Mouse (Mus musculus) forebrain, embryonic 13.5 days (tissue): ENCODE measurements around the gene Cish. TPM values are rescaled to one million over a fixed set of nuclear protein-coding genes. Genes with fewer than 3 reads are reported as not detected.

Experiments used
- ATAC-seq: fragments of 200-750 bp; cut with Nextera tagmentation; 2 replicates; pipeline ENCODE4 v1.8.0; 2017
- H3K27ac ChIP-seq: fragments of 300-500 bp; sonication (generic); 2 replicates; pipeline ENCODE4 v1.5.1; 2015; ENCODE audit warnings: inconsistent platforms, mild to moderate bottlenecking, moderate library complexity
- H3K27me3 ChIP-seq: fragments of 300-500 bp; sonication (generic); 2 replicates; pipeline ENCODE4 v1.6.1; 2015; ENCODE audit warnings: mild to moderate bottlenecking, inconsistent platforms
- H3K36me3 ChIP-seq: fragments of 300-500 bp; sonication (generic); 2 replicates; pipeline ENCODE4 v1.6.1; 2015; ENCODE audit warnings: mild to moderate bottlenecking, inconsistent platforms; ENCODE audit not compliant: poor library complexity, severe bottlenecking
- H3K4me1 ChIP-seq: fragments of 300-500 bp; sonication (generic); 2 replicates; pipeline ENCODE4 v1.6.1; 2015; ENCODE audit warnings: inconsistent platforms
- H3K4me2 ChIP-seq: fragments of 300-500 bp; sonication (generic); 2 replicates; pipeline ENCODE4 v1.6.1; 2015; ENCODE audit warnings: inconsistent platforms, mild to moderate bottlenecking, moderate library complexity
- H3K4me3 ChIP-seq: fragments of 300-500 bp; sonication (generic); 2 replicates; pipeline ENCODE4 v1.5.1; 2015; ENCODE audit warnings: mild to moderate bottlenecking, inconsistent platforms
- H3K9ac ChIP-seq: fragments of 300-500 bp; sonication (generic); 2 replicates; pipeline ENCODE4 v1.6.1; 2015; ENCODE audit warnings: mild to moderate bottlenecking, inconsistent platforms
- H3K9me3 ChIP-seq: fragments of 300-500 bp; sonication (generic); replicated peaks from 2 replicates; pipeline ENCODE4 v1.6.1; 2016; ENCODE audit warnings: inconsistent platforms
- WGBS: fragments of 180-500 bp; shearing (Covaris S2); methylation state at CpG from one replicate; pipeline ENCODE4 v1.1.7; 2015; 5-methylcytosine and 5-hydroxymethylcytosine counted together
- polyA plus RNA-seq: library from polyadenylated mRNA; unstranded; fragments of >200 nt; fragmentation: Nextera tagmentation; extraction: Ambion mirVana; gene quantifications from 2 replicates; pipeline ENCODE4 v1.2.1, GENCODE M21; 2015

Cish gene
- polyA plus RNA-seq, 1 experiment from 2014 or later: 7.3 TPM

- H3K27me3 ChIP-seq: no peaks in the 10 kb centered on the region
- H3K4me3 ChIP-seq: no peak overlapping the region
- H3K9ac ChIP-seq: no peak overlapping the region
- no peaks in the 10 kb centered on the region for H3K9me3 ChIP-seq
- H3K4me1 ChIP-seq: peaks cover 18% of the 10 kb centered on the region
- WGBS: 52% methylated on average over 8 of the region's 8 CpGs
- peak; percentile 30; the same call in 1 of the 2 replicates for ATAC-seq
- no peak overlapping the region for H3K27ac ChIP-seq
- H3K4me2 ChIP-seq: no peak overlapping the region
- no peaks in the 10 kb centered on the region for H3K36me3 ChIP-seq
These were observed 17.1 kb upstream of the Cish start for GRCm38 (mm10) chr9:107278527-107279377.

DNA sequence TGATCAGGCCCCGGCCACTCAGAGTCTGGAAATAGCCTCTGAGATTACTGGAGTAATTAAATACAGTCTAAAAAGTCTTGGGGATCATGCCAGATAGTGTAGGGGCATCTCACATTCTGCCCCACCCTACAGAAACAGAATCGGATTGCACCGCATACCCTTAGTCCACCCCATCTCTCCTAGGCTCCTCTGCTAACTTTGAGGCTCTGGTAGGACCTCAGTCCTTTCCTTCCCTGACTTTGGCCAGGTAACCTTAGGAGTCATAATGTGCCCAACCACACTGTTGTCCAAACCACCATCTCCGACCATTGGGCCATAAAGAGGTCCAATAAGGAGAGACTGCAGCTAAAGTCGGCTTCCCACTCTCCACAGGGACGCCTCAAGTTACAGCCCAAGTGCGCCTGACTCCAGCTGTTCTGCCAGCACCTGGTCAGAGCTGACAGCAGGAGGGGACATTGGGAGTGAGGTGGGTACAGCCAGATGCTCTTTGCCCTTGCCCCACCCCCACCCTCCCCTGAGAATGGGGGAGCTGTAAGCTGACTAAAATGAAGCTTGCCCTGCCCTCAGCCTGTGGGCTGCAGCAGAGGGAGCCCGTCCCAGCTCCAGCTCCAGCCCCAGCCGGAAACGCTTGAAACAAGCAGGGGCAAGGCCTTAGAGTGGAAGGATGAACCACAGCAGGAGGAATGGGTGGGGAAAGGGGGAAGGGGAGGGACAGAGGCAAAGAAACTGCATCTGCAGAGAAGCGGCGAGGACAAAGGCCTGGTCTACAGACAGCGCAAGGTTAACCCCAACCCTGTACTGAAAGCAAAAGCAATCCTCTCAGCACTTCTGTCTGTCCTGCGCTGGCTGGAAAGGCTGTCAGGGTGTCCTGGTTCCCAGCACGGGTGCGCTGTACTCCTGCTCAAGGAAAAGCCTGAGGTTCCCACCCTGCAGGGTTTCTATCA lies 16.2 kb upstream of the Cish start:
- Histone ChIP-seq H3K9ac (no peak overlapping the region), H3K4me1 (peaks cover 18% of the 10 kb centered on the region), H3K4me2 (no peak overlapping the region), H3K27me3 (no peaks in the 10 kb centered on the region), H3K9me3 (no peaks in the 10 kb centered on the region), H3K27ac (no peak overlapping the region), H3K4me3 (no peak overlapping the region), H3K36me3 (no peaks in the 10 kb centered on the region)
- no peak for ATAC-seq
- 27% methylated on average over 16 of the region's 16 CpGs for WGBS

- ATAC-seq: no peak
- no peaks in the 10 kb centered on the region for H3K27me3 ChIP-seq
- H3K4me2 ChIP-seq: no peak overlapping the region
- no peak overlapping the region for H3K9ac ChIP-seq
- no peaks in the 10 kb centered on the region for H3K36me3 ChIP-seq
- no peak overlapping the region for H3K4me3 ChIP-seq
- no peaks in the 10 kb centered on the region for H3K9me3 ChIP-seq
- no peak overlapping the region for H3K27ac ChIP-seq
- H3K4me1 ChIP-seq: peaks cover 18% of the 10 kb centered on the region
- WGBS: 50% methylated on average over 13 of the region's 13 CpGs
These were observed 15.4 kb upstream of the Cish start for GRCm38 (mm10) chr9:107280322-107281027.

- no peak for ATAC-seq
These were observed 14.4 kb upstream of the Cish start for GRCm38 (mm10) chr9:107281241-107281987.

GRCm38 (mm10) chr9:107282951-107283350 lies 12.9 kb upstream of the Cish start:
- WGBS: 88% methylated on average over 9 of the region's 9 CpGs
- Histone ChIP-seq H3K36me3 (no peaks in the 10 kb centered on the region), H3K4me2 (no peak overlapping the region), H3K27me3 (no peaks in the 10 kb centered on the region), H3K9me3 (no peaks in the 10 kb centered on the region), H3K4me3 (no peak overlapping the region), H3K27ac (no peak overlapping the region), H3K9ac (no peak overlapping the region), H3K4me1 (peaks cover 18% of the 10 kb centered on the region)
- ATAC-seq: no peak

More at GRCm38 (mm10) chr9:107281241-107281987, 14.4 kb upstream of the Cish start:
- Histone ChIP-seq H3K9ac (no peak overlapping the region), H3K27ac (no peak overlapping the region), H3K27me3 (no peaks in the 10 kb centered on the region), H3K36me3 (no peaks in the 10 kb centered on the region), H3K9me3 (no peaks in the 10 kb centered on the region), H3K4me1 (peaks cover 18% of the 10 kb centered on the region), H3K4me2 (no peak overlapping the region), H3K4me3 (no peak overlapping the region)
- WGBS: 89% methylated on average over 5 of the region's 5 CpGs

DNA sequence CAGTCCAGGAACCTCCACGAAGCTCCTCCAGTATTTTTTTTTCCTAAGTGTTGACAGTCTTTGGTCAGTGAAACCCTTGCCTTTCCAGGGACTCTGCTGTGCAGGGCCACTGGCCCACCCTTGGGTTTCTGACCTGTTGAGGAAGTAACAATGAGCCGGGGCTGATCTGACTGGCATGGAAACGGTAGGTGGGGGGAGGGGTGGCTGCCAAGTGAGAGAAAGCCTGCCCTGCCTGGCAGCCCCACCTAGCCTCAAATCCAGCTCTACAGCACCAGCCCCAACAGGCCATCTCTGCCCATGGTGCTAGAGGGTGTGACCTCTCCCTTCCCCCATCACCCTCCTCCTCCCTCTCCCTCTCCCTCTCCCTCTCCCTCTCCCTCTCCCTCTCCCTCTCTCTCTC lies 10.8 kb upstream of the Cish start:
- WGBS: 13% methylated on average over 3 of the region's 3 CpGs
- H3K36me3 ChIP-seq: no peaks in the 10 kb centered on the region
- peaks cover 17% of the 10 kb centered on the region for H3K27me3 ChIP-seq
- H3K9ac ChIP-seq: no peak overlapping the region
- H3K27ac ChIP-seq: no peak overlapping the region
- H3K9me3 ChIP-seq: no peaks in the 10 kb centered on the region
- no peak for ATAC-seq
- H3K4me1 ChIP-seq: peaks cover 14% of the 10 kb centered on the region
- H3K4me2 ChIP-seq: no peak overlapping the region
- no peak overlapping the region for H3K4me3 ChIP-seq

DNA sequence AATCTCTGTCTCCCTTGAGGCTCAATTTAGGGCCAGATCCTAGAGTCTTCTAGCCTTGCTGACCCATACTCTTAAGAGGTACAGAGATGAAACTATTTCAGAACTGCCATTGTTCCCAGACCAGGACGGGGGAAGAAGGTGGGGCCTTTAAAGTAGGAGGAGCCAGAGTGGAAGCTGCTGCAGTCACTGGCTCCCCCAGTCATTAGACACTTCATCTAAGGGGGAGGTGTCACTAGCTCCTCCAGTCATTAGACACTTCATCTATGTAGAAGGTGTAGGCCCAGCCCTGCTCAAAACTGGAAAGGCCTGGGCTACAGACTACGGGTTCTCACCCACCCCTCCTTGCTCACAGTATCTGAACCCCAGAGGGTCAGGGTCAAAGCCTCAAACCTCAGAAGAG lies 8.5 kb upstream of the Cish start:
- Histone ChIP-seq H3K27me3 (peaks cover 23% of the 10 kb centered on the region), H3K4me1 (peaks cover 13% of the 10 kb centered on the region), H3K36me3 (no peaks in the 10 kb centered on the region), H3K27ac (no peak overlapping the region), H3K4me3 (no peak overlapping the region), H3K4me2 (no peak overlapping the region), H3K9ac (no peak overlapping the region), H3K9me3 (no peaks in the 10 kb centered on the region)
- WGBS: 70% methylated on average over 2 of the region's 2 CpGs
- ATAC-seq: no peak

DNA sequence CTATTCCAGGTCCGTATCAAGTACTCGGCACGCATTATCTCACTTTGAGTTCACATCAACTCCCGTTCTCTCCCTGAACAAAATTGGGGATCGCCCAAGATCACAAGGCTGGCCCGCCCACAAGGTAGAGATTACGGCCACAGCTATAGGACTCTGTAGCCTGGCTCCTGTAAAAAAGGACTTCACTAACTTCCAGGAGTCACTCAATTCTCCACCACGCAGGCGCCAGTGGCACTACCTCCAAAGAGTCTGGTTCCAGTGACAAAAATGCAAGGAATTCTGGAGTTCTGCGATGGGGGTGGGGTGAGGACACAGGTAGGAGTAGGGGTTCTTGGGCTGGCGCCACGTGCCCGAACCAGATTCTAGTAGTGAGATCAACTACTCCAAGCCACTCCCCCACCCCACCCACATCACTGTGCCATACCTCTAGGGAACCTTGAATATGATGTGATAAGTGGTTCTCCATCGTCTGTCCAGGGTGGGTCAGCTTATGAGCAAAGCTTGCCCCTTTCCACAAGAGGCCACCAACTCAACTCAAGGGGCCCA lies 7.6 kb upstream of the Cish start:
- Histone ChIP-seq H3K9ac (no peak overlapping the region), H3K36me3 (no peaks in the 10 kb centered on the region), H3K9me3 (no peaks in the 10 kb centered on the region), H3K27ac (no peak overlapping the region), H3K4me1 (peaks cover 13% of the 10 kb centered on the region), H3K4me2 (no peak overlapping the region), H3K4me3 (no peak overlapping the region), H3K27me3 (peaks cover 31% of the 10 kb centered on the region)
- WGBS: 92% methylated on average over 14 of the region's 14 CpGs
- no peak for ATAC-seq

DNA sequence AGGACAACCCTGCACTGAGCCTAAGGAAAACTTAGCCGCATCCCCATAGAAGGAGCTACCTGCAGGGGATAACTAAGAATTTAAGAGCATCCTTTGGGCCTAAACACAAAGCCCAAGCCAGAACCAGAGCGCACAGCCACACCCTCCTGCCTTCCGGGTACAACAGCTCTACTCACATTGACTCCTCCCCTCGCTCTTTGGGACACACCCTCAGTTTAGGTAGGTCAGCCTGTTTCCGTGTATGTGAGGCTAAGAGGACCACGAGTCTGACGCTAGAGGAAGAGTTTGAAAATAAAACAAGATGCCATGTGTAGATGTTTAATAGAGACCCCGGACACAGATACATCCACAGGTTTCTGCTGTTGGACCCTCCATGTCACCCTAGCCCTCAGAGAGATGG lies 7.1 kb upstream of the Cish start:
- Histone ChIP-seq H3K4me2 (peak overlapping the region; percentile 77), H3K9me3 (no peaks in the 10 kb centered on the region), H3K27me3 (peaks cover 34% of the 10 kb centered on the region), H3K36me3 (no peaks in the 10 kb centered on the region), H3K9ac (no peak overlapping the region), H3K4me3 (no peak overlapping the region), H3K4me1 (peaks cover 13% of the 10 kb centered on the region), H3K27ac (no peak overlapping the region)
- 26% methylated on average over 8 of the region's 8 CpGs for WGBS
- no peak; the same call in 1 of the 2 replicates for ATAC-seq

DNA sequence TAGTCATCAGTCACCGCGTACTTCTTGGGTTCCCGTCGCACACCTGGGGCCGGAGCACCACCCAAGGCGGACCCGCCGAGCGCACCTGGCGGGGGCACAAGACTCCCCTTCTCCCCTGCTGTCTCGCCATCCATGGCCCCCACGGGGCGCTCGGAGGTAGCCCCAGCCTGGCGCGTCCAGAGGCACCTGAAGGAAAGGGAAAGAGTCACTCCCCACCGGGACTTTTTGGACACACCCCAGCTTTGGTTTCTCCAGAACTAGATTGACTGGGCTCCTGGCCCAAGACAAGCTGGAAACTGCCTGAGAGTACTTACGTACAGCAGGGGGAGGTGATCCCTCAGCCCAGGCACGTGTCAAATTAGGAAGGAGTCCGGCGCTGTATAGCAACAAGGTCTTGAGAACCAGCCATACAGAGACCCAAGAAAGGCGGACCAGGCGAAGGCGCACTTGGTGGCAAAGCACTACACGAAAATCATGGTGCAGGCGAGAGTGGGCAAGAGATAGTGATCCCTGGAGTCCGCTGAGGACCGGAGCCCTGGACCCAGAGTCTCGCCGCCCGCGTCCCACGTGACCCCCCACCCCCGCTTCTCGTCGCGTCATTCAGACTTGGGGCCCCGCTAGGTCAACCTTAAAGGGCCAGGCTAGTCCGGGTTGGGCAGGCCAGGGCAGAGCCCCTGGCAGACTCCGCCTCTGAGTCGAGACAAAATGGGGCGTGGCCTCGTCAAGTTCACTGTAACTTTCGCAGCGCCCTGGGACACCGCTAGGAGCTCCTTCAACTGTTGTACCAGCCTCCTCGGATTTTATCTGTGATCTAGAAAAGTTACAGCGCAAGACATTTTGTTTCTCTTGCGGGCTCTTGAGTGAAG lies 6.4 kb upstream of the Cish start, which contains the start of gene Mapkapk3:
Gene Mapkapk3 (minus strand): TSS at position 667 of the 866 bp plus-strand sequence.
- Histone ChIP-seq H3K4me1 (peaks cover 13% of the 10 kb centered on the region), H3K27ac (no peak within 1 kb of the TSS), H3K4me2 (peak within 1 kb of the TSS; percentile 77), H3K9me3 (no peaks in the 10 kb centered on the region), H3K36me3 (no peaks in the 10 kb centered on the region), H3K9ac (peak within 1 kb of the TSS; percentile 53), H3K4me3 (peak within 1 kb of the TSS; percentile 41), H3K27me3 (peaks cover 38% of the 10 kb centered on the region)
- 3% methylated on average over 48 of the region's 49 CpGs for WGBS
- ATAC-seq: peak; percentile 71
